Mouse (Mus musculus) urinary bladder, adult 2 months (tissue): ENCODE measurements around the gene Spag16. TPM values are rescaled to one million over a fixed set of nuclear protein-coding genes. Genes with fewer than 3 reads are reported as not detected.

Source experiments
- DNase-seq: peaks from one replicate; pipeline ENCODE4 v3.0.0; 2022; ENCODE audit warnings: low spot score
- polyA plus RNA-seq: library from polyadenylated mRNA; depleted of rRNA; stranded (reverse); fragments of >200 nt; gene quantifications from 2 replicates; pipeline ENCODE4 v1.2.3, GENCODE M21; 2012

The Spag16 gene
- polyA plus RNA-seq, 1 experiment, result not detected

DNA sequence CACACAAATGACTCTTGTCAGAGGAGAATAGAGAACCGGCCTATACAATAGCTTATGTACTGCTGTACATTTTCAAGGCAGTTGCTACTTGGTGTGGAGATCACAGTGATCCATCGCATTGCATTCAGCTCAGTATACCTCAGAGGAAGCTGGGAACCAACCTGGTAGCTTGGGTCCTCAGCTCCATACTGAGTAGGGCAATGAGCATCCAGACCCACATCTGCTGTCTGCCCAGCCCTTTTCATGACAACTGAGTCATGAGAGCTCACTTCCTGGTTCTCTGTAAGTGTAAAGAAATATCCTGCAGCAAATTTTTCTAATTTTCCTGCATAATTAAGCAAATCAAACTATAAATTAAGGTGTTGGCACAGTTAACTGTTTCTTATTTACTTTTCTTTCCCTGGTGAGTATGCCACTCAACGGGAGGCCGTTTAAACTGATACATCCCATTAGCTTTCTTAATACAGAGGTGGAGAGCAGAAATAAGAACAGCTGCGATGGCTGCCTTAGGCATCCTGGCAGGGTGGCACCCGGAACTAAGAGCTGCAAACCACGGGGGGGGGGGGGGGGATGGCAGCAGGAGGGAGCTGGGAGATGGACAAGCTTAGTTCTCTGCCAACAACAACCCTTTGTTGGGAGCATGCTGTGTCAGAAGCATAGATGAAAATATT lies 255.6 kb downstream of the Spag16 start:
- DNase-seq, result no peak

GRCm38 (mm10) chr1:70104683-70105082 lies 277.9 kb downstream of the Spag16 start:
- DNase-seq, result no peak

GRCm38 (mm10) chr1:70116212-70116982 lies 289.6 kb downstream of the Spag16 start:
- no peak for DNase-seq

DNA sequence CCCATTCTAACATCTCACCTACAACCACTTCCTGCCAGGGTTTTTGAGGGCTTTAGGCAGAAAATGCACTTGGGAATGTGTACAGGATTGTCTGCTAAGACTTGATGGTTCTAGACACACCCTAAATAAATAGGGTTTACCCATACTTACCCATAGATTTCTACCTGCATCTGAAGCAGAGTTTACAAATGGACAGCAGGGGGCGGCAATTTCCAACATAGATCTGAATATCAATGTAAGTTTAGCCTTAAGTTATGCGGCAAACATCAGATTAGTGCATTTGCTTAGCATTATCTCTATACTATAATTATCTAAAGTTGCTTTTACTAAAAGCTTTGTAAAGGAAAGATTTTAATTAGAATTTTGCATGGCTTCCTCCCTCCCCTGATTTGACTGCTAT lies 301.3 kb downstream of the Spag16 start:
- no peak for DNase-seq

DNA sequence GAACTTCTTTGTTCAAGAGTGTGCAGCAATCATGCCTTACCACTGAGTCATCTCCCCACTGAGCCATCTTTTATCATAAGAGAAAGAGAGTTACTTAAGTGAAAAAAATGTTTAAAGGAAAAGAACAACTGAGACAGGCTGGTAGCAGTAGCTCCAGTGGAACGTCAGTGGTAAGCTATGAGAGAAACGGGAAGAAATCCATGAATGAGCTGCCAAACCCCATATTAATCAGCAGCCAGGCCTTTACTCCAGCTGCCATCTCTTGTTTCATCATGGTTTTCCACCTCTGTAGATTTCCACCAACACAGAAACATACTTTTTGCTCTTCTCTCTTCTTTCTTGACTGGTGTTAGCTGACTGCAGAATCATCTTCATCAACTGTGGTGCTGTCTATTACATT lies 308.8 kb downstream of the Spag16 start:
- no peak for DNase-seq

DNA sequence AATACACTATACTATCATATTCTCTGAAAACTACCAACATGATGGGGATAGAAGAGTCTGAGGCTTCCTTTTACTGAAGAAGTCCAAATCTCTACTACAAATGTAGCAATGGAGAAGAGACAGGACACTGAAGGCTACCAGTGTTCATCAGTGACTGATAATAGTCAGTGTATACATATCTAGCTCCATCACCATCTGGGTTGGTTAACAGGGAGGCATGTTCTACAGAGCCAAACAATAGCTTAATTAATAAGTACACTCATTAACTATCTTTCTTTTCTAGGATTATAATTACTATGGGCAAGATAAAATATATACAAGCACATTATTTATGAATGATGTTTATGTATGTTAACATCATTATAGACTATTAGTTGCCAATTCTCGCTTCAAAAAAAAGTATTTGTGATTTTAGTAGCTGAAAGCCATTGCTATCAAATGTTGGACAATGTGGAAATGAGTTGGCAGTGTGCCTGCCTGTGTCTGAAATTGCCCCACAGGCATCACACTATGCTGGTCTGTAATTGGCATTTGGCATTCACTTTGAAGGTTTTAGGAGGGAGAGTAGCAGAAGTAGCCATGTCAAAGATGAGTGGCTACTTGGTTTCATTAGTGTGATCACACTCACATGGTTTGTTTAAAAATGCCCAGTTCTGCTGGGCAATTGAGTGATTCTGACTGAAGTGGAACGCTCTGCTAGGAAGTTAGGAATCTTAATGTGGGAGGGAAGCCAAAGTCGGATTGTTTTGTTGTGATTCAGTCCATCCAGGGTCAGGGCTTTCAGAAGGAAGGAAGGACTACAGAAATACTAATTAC lies 338.8 kb downstream of the Spag16 start:
- DNase-seq, result no peak

DNA sequence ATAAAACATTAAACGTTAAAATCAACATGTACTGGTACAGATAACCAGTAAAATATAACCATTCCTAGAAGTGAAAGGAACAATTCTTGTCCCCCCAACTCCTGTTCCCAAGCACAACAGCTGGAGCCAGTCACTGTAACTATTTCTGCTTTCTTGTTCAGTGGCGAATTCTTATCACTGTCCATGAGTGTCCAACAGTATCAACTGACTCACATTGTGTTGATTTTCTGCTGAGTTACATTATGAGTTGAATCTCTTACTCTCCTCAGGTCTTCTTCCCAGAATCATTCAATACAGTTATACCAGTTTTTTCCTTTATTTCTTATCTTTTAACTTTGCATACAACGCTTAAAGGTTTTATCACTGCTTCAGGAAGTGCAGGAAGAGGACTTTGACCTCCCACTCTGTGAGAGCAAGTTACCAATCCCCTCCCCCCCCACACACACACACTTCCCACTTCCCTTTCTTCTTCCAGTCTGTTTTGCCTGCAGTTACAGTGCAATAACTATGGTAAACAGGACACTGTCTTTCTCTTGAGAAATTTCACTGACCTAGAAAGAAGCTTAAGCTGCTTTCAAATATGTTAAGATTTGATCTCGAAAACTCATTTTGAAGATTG lies 353.5 kb downstream of the Spag16 start:
- DNase-seq, result no peak

- no peak for DNase-seq
Measured at GRCm38 (mm10) chr1:70264815-70265214, 438.0 kb downstream of the Spag16 start.

DNA sequence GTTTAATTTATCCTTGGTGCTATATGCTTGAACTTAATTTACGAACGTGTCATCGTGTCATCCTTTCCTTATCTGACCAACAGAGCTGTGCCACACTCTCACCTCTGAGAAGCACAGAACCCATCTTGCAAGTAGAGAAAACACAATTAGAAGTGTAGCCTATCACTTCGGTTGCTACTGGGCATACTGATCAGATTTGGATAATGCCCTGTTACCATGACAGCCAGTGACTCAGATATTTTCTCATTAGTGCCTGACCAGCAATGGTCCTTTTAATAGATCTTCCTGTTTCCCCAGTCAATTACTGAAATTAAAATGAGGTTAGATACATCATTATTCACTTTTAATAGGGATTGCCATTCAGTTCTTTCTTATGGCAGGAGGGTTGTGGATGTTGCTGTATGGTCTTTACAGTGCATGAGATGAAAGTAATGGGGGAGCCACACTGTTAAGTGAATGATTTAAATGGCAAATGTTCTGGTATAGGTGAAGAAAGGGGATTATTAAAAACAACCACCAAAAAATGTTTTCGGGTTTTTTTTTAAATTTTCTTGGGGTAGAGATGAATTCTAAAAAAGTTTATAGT lies 439.2 kb downstream of the Spag16 start:
- no peak for DNase-seq

DNA sequence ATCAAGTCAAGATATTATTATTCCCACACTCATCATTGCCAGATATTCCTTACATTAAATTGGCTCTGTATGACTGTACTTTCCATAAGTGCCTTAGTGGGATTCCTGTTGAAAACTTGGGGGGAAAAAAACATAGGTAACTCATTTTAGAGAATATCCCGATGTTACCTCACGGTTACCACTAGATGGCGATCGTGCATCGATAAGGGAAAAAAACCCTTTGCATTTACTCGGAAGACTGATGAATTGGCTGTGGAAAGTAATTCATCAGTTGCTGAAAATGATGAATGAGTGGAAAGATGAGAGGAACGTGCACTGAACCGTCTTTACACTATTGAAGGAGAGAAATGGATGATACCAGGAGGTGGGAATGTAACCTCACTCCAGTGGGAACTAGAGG lies 443.4 kb downstream of the Spag16 start:
- no peak for DNase-seq

DNA sequence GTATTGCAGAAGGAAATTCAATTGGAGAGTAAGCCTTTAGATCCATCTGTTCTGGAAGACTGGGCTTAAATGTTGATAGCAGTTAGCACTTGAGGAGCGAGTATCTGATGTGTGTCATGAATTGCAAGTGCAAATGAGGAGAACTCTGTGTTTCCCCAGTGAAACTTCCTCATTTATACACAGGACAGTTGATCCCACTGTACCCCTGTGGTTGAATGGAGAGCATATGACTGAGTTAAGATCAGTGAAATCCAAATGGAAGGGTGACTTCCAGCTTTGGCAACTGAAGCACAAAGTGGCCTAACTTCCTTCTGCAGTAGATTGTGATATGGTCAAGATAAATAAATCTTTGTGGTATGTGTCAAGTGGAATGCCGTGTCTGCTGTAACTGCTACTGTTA lies 446.0 kb downstream of the Spag16 start:
- DNase-seq, result no peak

- DNase-seq, result no peak
Measured at GRCm38 (mm10) chr1:70279296-70279695, 452.5 kb downstream of the Spag16 start.

DNA sequence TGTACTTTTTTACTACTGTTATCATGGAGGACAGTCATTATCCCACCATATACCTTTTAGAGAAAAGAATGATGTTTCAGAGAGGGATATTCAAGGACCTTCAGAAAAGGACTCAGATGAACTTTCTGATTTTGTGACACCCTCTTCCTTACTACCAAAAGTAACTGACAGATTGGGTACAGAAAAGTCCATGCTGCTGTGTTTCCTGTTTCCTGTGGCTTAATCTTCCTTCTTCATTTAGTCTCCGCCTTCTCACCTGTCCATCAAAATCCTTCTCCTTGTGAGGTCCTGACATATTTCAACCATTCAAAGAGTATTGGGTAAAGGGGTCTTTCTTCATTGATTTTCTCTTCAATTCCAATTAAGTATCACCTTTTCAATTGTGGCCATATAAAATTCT lies 456.6 kb downstream of the Spag16 start:
- DNase-seq, result no peak

- no peak for DNase-seq
Measured at GRCm38 (mm10) chr1:70284140-70284539, 457.4 kb downstream of the Spag16 start.

- no peak for DNase-seq
Measured at GRCm38 (mm10) chr1:70316128-70316765, 489.5 kb downstream of the Spag16 start.

DNA sequence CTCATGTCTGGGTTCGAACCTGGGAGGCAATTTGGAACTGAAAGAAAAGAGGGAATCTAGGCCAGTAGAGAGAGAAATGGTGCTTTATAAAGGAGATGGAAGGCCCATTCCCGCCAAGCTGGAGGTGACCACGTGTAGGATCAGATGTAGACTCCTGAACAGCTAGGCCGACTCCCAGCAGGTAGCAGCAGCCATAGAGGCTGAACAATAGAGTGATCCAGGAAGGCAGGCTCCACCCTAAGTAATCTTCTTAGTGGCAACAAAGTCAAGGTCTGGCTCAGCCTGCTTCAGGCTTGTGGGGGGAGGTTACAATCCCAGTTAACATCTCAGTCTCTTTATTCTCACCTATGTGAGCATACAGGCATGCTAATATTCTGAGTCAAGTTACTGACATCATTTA lies 494.2 kb downstream of the Spag16 start:
- DNase-seq, result no peak

DNA sequence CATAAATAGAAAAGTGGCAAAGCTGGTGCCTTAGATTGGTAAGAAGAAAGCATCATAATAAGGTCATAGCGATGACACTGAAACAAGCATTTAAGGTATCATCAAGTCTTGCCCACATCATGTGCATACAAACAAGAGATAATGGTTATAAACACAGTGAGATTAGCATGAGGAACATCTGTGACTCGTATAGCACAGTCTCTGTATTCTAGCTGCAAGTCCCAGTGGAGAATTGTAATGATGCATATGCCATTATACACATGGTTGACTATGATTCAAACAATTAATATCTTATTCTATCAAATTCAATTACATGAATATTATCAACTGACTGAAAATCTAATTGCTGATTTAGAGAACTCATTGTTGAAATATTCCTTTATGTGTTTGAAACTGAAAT lies 519.4 kb downstream of the Spag16 start:
- no peak for DNase-seq

- no peak for DNase-seq
Measured at GRCm38 (mm10) chr1:70351371-70351770, 524.6 kb downstream of the Spag16 start.

DNA sequence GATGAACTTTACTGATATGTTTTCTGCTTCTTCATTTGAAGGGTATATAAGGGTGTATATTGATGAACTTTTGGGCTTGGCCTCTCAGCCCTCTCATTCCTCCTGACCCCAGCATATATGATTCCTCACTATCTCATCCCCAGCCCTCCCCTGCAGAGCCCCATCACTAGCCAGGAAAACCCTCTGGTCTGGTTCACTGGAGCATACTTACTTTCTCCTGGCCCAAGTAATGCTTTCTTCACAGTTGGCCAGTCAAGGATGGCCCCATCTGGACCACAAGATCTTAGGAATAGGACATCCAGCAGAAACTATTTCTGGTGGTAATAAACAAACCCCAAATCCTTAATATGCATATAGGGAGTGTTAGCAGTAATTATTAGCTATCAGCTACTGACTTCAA lies 527.2 kb downstream of the Spag16 start:
- no peak for DNase-seq

- no peak for DNase-seq
Measured at GRCm38 (mm10) chr1:70371721-70372120, 545.0 kb downstream of the Spag16 start.

DNA sequence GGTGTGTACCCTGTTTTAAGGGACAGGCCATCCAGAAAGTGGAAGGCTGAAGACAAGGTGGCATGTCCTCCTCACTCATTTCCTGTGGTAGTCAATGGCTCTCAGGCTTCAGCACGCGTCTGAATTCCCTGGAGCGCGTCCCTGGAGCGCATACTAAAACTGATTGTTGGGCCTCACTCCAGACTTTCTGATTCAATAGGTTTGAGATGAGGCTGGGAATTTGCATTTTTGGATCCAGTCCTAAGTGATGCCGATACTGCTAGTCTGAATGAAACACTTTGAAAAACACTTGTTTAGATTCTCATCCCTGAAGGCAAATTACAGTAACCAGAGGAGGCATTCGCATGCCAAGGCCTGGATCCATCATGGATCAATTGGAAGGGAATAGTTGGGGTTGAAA lies 553.3 kb downstream of the Spag16 start:
- no peak for DNase-seq
